Mouse (Mus musculus): Measurements from ENCODE around the gene Csdc2. TPM values are rescaled to one million over a fixed set of nuclear protein-coding genes. Genes with fewer than 3 reads are reported as not detected.
"Not testable (repeated sequence)": the region's sequence is repeated elsewhere in the genome, so short reads cannot be mapped to it uniquely, and the experiment has no call there.

Gene Csdc2
- total RNA-seq, 2 experiments from 2014 or later: 109 to 112 TPM

DNA sequence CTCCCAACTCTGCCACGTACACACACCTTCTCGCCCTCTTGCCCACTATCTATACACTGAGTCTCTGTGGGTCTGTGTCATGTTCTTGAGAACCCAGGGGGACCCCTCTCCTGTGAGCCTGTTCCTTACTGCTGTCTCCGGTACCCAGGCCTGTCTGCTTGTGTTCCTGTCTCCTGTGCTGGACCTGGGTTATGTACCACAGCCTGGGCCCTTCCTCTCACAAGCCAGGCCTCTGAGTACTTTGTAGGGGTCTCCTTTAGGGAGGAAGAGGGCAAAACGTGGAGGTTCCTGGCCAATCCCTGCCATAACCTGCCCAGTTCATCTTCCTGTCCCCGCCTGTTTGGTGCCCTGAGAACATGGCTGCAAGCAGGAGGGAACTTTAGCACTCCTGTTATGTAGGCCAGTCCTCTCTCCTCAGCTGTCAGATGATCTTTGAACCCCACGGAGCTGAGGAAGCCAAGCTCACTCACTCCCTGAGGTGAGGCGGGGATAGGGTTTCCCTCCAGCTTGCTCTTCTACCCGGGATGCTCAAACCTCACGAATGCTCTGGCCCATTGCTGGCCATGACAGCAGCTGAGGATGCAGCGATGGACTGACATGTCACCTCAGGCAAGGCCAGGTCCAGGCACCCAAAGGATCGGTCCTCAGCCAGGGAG is 13.0 kb downstream of the Csdc2 start:
- intact Hi-C loops (cut with DNase I): no loop called here
- no peak for DNase-seq (ENCODE audit: low spot score in 2 of 2)

DNA sequence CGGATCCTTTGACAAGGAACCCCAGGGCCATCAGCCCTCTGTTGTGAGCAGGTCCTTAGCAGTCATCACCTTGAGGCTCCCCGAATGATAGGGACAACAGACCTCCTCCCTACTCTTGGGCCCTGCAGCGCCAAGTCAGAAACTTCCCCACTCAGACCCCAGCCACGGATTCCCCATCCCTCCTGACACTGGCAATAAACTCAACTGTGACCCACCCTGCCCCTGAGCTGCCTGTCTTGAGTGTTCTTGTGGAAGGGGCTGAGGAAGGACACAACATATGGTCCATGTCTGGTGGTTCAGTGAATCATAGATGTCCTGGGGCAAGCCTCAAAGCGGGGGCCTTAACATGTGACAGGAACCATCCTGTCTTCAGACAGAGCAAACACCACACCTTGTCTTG is 14.2 kb downstream of the Csdc2 start:
- DNase-seq (ENCODE audit: low spot score in 2 of 2): no peak
- intact Hi-C loops (cut with DNase I): no loop called here

GRCm38 (mm10) chr15:81951159-81951558 is 14.6 kb downstream of the Csdc2 start:
- DNase-seq (ENCODE audit: low spot score in 2 of 2): no peak
- intact Hi-C loops (cut with DNase I): no loop called here

GRCm38 (mm10) chr15:81952310-81952709 is 15.8 kb downstream of the Csdc2 start:
- intact Hi-C loops (cut with DNase I): no loop called here
- no peak for DNase-seq (ENCODE audit: low spot score in 2 of 2)

GRCm38 (mm10) chr15:81954151-81954583 is 17.6 kb downstream of the Csdc2 start:
- peak in 1 of 2 experiments; percentile 2 for DNase-seq (ENCODE audit: low spot score in 2 of 2)
- intact Hi-C loops (cut with DNase I): no loop called here

DNA sequence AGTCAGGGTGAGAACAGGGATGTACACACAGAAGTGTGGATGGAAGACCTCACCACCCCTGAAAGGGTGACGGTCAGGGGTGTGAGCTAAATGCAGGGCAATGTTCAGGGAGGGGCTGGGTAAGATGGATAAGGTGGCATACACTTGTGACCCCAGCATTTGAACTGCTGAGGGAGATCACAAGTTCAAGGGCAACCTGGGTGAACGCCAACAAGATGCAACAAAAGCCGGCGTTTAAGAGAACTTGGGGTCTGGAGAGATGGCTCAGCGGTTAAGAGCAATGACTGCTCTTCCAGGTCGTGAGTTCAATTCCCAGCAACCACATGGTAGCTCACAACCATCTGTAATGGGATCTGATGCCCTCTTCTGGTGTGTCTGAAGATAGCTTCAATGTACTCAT is 18.2 kb downstream of the Csdc2 start:
- intact Hi-C loops (cut with DNase I): no loop called here
- DNase-seq (ENCODE audit: low spot score in 2 of 2): no peak

- intact Hi-C loops (cut with DNase I): no loop called here
- no peak for DNase-seq (ENCODE audit: low spot score in 2 of 2)
Measured at GRCm38 (mm10) chr15:81955414-81955813, 18.9 kb downstream of the Csdc2 start.

DNA sequence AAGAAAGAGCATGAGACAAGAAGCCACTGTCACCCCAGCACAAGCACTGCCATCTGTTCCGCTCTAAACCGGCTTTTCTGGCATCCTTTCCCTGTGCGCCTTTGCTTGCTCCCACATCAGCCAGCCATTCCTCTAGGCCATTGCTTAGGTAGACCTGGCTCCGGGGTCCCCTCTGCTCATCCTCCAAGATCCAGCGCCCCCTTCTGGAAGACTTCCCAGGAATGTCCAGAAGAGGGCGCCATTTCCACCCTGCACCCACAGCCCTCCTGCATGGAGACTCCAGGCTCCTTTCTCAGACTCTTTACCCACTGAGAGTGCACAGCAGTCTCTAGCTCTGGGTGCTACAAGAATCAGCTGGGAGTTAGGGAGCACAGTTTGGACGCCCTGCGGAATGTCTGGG is 19.9 kb downstream of the Csdc2 start:
- intact Hi-C loops (cut with DNase I): no loop called here
- DNase-seq (ENCODE audit: low spot score in 2 of 2): peak; percentile 65 to 79

DNA sequence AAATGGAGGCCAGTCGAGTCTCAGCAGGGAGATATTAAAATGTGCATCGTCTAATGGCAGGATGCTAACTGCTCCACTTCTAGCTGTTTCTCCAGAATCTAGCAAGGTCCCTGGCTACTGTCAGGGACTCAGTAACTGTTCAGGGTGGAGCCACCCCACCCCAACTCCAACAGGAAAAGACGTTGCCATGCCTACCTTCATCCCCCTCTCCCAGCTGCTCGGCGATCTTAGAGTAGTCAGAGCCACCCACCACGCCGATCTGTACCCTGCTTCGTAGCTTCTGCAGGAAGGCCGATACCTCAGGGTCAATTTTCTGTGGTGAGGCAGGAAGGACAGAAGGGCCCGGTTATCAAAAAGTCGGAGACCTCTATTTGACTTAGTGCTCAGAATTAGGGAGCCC is 21.0 kb downstream of the Csdc2 start:
- peak in 1 of 2 experiments; percentile 60 for DNase-seq (ENCODE audit: low spot score in 2 of 2)
- intact Hi-C loops (cut with DNase I): no loop called here

GRCm38 (mm10) chr15:81958906-81959305 is 22.3 kb downstream of the Csdc2 start:
- intact Hi-C loops (cut with DNase I): no loop called here
- DNase-seq (ENCODE audit: low spot score in 2 of 2): no peak

- DNase-seq (ENCODE audit: low spot score in 2 of 2): peak; percentile 97 to 98
- intact Hi-C loops (cut with DNase I): loop anchor here (2.0 kb wide), 1 partner anchor 28 kb away; no protein-coding TSS in a partner anchor
Measured at GRCm38 (mm10) chr15:81960171-81961077, 23.9 kb downstream of the Csdc2 start, which contains the start of gene Pmm1. Pmm1 (minus strand) TSS chr15:81960930.

GRCm38 (mm10) chr15:81961078-81961451 is 24.5 kb downstream of the Csdc2 start:
- intact Hi-C loops (cut with DNase I): loop anchor here (2.0 kb wide), 1 partner anchor 28 kb away; no protein-coding TSS in a partner anchor
- no peak for DNase-seq (ENCODE audit: low spot score in 2 of 2)

- DNase-seq (ENCODE audit: low spot score in 2 of 2): no peak
- intact Hi-C loops (cut with DNase I): no loop called here
Measured at GRCm38 (mm10) chr15:81964262-81964661, 27.7 kb downstream of the Csdc2 start.

DNA sequence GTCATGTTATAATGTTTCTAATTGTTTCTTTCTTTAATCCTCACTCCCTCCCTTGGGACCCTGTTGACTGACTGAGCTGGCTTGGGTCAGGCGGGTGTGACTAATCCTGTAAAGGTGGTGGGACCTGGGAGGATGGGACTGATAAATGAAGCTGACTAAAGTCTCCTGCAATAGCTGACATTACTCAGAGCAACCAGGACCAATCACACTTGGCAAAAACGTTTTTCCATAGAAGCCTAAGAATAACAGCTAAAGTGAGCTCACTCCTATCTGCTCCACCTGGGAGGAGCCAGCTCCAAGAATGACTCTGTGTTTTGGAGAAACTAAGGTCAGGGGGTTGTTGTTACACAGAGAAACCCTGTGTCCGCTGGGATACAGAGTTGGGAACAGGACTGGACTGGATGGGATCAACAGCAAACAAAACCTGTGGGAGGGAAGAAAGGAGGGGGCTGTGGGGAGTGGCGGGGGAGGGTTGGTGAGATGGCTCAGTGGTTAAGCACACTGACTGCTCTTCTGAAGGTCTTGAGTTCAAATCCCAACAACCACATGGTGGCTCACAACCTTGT is 28.5 kb downstream of the Csdc2 start:
- no peak for DNase-seq (ENCODE audit: low spot score in 2 of 2)
- intact Hi-C loops (cut with DNase I): no loop called here

DNA sequence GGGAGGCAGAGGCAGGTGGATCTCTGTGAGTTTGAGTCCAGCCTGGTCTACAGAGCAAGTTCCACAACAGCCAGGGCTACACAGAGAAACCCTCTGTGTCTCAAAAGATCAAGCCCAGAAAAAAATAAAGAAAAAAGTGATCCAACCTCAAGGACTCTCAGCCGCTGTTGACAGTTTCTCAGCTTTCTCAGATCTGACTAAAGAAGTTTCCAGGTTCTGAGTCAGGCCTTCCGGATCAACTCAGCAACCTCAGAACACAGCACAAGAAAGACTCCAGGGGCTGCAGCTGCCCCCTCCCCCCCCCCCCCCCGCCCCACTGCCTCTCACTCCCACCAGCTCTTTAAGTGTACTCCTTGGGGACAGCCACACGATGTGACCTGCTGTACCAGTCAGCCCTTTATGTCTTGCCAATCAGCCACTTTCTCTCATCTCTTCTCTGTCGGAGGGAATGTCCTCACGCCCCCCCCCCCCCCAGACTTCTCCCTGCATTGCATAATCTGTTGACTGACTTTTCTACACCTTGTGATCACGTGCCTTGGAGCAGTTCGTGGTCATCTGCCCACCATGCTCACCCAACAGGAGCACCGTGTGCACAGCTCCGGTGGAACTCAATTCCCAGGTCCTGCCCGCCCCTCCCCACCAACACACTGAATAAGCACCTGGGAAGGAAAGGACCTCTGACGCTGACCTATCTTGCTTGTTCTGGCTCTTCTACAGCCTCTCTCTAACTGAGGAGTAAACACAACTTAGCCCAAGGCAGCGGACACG is 29.7 kb downstream of the Csdc2 start:
- intact Hi-C loops (cut with DNase I): no loop called here

GRCm38 (mm10) chr15:81967821-81968220 is 31.3 kb downstream of the Csdc2 start:
- DNase-seq (ENCODE audit: low spot score in 2 of 2): no peak
- intact Hi-C loops (cut with DNase I): no loop called here

More for the DNA sequence above, 29.7 kb downstream of the Csdc2 start:
- no peak for DNase-seq (ENCODE audit: low spot score in 2 of 2)

DNA sequence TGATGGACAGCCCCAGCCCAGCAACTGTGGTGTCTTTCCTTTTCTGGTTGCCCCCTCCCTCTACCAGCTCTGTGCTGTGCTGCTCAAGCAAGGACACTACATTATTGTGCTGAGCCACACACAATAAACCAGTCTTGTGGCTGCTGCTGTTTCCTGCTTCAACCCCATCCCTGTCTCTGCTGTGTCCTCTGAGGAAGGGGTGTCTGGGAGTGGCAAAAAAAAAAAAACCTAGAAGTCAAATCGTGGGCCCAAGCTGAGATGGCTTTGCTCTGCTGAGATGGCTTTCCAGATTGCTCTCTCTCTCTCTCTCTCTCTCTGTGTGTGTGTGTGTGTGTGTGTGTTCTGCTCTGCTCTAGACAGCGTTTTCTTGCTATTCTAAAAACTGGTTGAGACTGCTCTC is 31.9 kb downstream of the Csdc2 start:
- intact Hi-C loops (cut with DNase I): no loop called here
- no peak for DNase-seq (ENCODE audit: low spot score in 2 of 2)

DNA sequence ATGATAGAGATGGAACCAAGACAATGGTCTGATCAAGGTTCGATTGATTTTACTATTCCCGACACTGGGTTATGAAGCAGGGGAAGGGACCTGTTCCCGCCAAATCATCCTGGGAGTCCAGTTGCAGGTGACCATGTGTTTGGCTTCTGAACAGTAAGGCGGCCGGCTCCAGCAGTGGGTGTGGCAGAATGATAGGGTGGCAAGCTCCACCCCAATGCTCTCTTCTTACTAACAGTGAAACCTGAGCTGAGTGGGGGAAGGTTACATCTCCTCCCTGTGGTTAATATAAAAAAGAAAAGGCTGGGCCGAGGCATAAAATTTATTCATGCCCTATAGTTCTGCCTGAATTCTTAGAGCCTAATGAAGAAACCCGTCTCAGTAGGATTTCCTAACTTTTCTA is 32.6 kb downstream of the Csdc2 start:
- intact Hi-C loops (cut with DNase I): no loop called here
- DNase-seq (ENCODE audit: low spot score in 2 of 2): no peak

DNA sequence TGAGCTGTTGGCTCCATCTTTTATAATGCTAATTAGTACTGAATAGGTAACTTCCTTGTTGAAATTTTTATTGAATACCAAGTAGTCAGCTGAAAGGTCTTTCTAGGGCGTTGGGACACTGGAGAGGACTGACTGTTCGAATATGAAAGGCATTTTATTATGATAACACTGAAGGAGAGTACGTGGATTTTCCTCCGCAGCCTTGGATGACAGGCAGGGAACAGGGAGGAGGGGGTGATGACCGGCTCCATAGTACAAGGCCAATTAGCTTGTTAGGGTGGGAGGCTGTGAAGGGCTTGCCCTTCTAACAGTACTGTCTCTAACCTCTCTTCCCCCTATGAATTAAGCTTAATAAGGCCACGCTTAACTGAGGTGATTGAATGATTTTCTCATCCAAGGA is 33.1 kb downstream of the Csdc2 start:
- DNase-seq (ENCODE audit: low spot score in 2 of 2); intact Hi-C loops (cut with DNase I): not testable (repeated sequence)

All from left cerebral cortex, postnatal 14 days (tissue).